Mouse (Mus musculus) CH12.LX (cell line): ENCODE results near the gene Ociad1. TPM values are rescaled to one million over a fixed set of nuclear protein-coding genes. Genes with fewer than 3 reads are reported as not detected.

ENCODE experiments used
- DNase-seq: peaks from one replicate; pipeline ENCODE4 v3.0.0-alpha.2; 2013; ENCODE audit errors: extremely low read depth
- H3K27ac ChIP-seq: 2 replicates; pipeline ENCODE4 v1.5.1; 2012; ENCODE audit warnings: low read depth, mild to moderate bottlenecking, control low read depth, moderate library complexity; ENCODE audit not compliant: insufficient read depth
- H3K27me3 ChIP-seq: replicated peaks from 2 replicates; pipeline ENCODE3; 2012; ENCODE audit warnings: inconsistent platforms
- H3K36me3 ChIP-seq, 2 experiments: replicated peaks in 1 of 2; 2 replicates each; pipeline versions ENCODE3 to v1.6.1; 2012; ENCODE audit warnings: inconsistent platforms in 1 of 2, low read length in 1 of 2, mild to moderate bottlenecking in 1 of 2, mixed read lengths in 1 of 2, moderate library complexity in 1 of 2; ENCODE audit not compliant: control insufficient read depth in 1 of 2, insufficient read depth in 1 of 2
- H3K4me1 ChIP-seq, 2 experiments: 2 replicates each; pipeline ENCODE4 v1.6.1; 2012; ENCODE audit warnings: inconsistent platforms in 1 of 2, moderate library complexity in 1 of 2; ENCODE audit not compliant: insufficient read depth in 2 of 2, control insufficient read depth in 1 of 2
- H3K4me2 ChIP-seq: 2 replicates; pipeline ENCODE4 v1.6.1; 2012; ENCODE audit warnings: low read depth, mild to moderate bottlenecking, control low read depth; ENCODE audit not compliant: poor library complexity, insufficient read depth, severe bottlenecking
- H3K4me3 ChIP-seq, 3 experiments: fragments of 150-350 bp in 1 of 3; sonication (generic) in 1 of 3; replicated peaks in 1 of 3; 2 replicates each; pipeline versions ENCODE3 to v1.5.1; 2011 to 2012; ENCODE audit warnings: low read depth in 2 of 3, low read length in 2 of 3, mild to moderate bottlenecking in 2 of 3, moderate library complexity in 2 of 3, control low read depth in 1 of 3, improper control_type of control experiment in 1 of 3, inconsistent platforms in 1 of 3, mixed read lengths in 1 of 3; ENCODE audit not compliant: poor library complexity in 1 of 3
- H3K79me2 ChIP-seq: replicated peaks from 2 replicates; pipeline ENCODE4 v1.6.1; 2012; ENCODE audit warnings: mild to moderate bottlenecking, moderate library complexity; ENCODE audit not compliant: control insufficient read depth, poor library complexity, insufficient read depth, severe bottlenecking; ENCODE audit errors: extremely low read depth
- H3K9ac ChIP-seq: 2 replicates; pipeline ENCODE4 v1.6.1; 2012; ENCODE audit warnings: low read depth, mild to moderate bottlenecking, control low read depth, moderate library complexity; ENCODE audit not compliant: insufficient read depth
- H3K9me3 ChIP-seq: replicated peaks from 2 replicates; pipeline ENCODE3; 2012; ENCODE audit warnings: low read length, inconsistent platforms, mixed read lengths
- CHD2 ChIP-seq: IDR thresholded peaks from 2 replicates; pipeline ENCODE4 v1.6.1; 2011; ENCODE audit warnings: low read length, improper control_type of control experiment
- CTCF ChIP-seq, 2 experiments: IDR thresholded peaks in 1 of 2; conservative IDR thresholded peaks in 1 of 2; 2 replicates each; pipeline ENCODE4 v1.5.1; 2011 to 2012; ENCODE audit warnings: low read depth in 2 of 2, low read length in 2 of 2, improper control_type of control experiment in 1 of 2, inconsistent platforms in 1 of 2, mild to moderate bottlenecking in 1 of 2, moderate library complexity in 1 of 2
- E2F4 ChIP-seq: IDR thresholded peaks from 2 replicates; pipeline ENCODE4 v1.6.1; 2011; ENCODE audit warnings: low read depth, low read length, improper control_type of control experiment; ENCODE audit not compliant: insufficient replicate concordance
- HCFC1 ChIP-seq: IDR thresholded peaks from 2 replicates; pipeline ENCODE4 v1.6.1; 2012; ENCODE audit warnings: low read depth, mild to moderate bottlenecking, inconsistent platforms, low read length, improper control_type of control experiment
- KAT2A ChIP-seq: IDR thresholded peaks from 2 replicates; pipeline ENCODE4 v1.6.1; 2012; ENCODE audit warnings: low read length, improper control_type of control experiment, inconsistent platforms; ENCODE audit not compliant: insufficient replicate concordance
- MEF2A ChIP-seq: IDR thresholded peaks from 2 replicates; pipeline ENCODE4 v1.6.1; 2014; ENCODE audit warnings: low read depth, mild to moderate bottlenecking, inconsistent platforms, low read length, improper control_type of control experiment, borderline replicate concordance
- MXI1 ChIP-seq: IDR thresholded peaks from 2 replicates; pipeline ENCODE4 v1.6.1; 2011; ENCODE audit warnings: mild to moderate bottlenecking, low read depth, low read length, improper control_type of control experiment
- MYC ChIP-seq: IDR thresholded peaks from 2 replicates; pipeline ENCODE4 v1.6.1; 2011; ENCODE audit warnings: low read depth, mild to moderate bottlenecking, improper control_type of control experiment, low read length
- NELFE ChIP-seq: IDR thresholded peaks from 2 replicates; pipeline ENCODE4 v1.6.1; 2011; ENCODE audit warnings: low read depth, low read length, improper control_type of control experiment
- NRF1 ChIP-seq: IDR thresholded peaks from 2 replicates; pipeline ENCODE4 v1.6.1; 2014; ENCODE audit warnings: low read depth, mild to moderate bottlenecking, inconsistent platforms, low read length, improper control_type of control experiment, moderate library complexity
- PAX5 ChIP-seq: IDR thresholded peaks from 2 replicates; pipeline ENCODE4 v1.6.1; 2012; ENCODE audit warnings: low read length, inconsistent platforms, mixed read lengths
- RAD21 ChIP-seq: IDR thresholded peaks from 2 replicates; pipeline ENCODE4 v1.6.1; 2011; ENCODE audit warnings: low read depth, mild to moderate bottlenecking, low read length, improper control_type of control experiment, moderate library complexity
- SIN3A ChIP-seq: IDR thresholded peaks from 2 replicates; pipeline ENCODE4 v1.6.1; 2012; ENCODE audit warnings: low read length, improper control_type of control experiment, inconsistent platforms
- SMC3 ChIP-seq: IDR thresholded peaks from 2 replicates; pipeline ENCODE4 v1.6.1; 2011; ENCODE audit warnings: low read depth, low read length, improper control_type of control experiment
- TBP ChIP-seq: conservative IDR thresholded peaks from 2 replicates; pipeline ENCODE4 v1.6.1; 2011; ENCODE audit warnings: low read depth, low read length, improper control_type of control experiment
- UBTF ChIP-seq: IDR thresholded peaks from 2 replicates; pipeline ENCODE4 v1.6.1; 2012; ENCODE audit warnings: low read depth, mild to moderate bottlenecking, inconsistent platforms, low read length, improper control_type of control experiment, moderate library complexity
- ZC3H11A ChIP-seq: IDR thresholded peaks from 2 replicates; pipeline ENCODE4 v1.6.1; 2012; ENCODE audit warnings: low read depth, mild to moderate bottlenecking, inconsistent platforms, low read length, improper control_type of control experiment
- ZKSCAN1 ChIP-seq: IDR thresholded peaks from 2 replicates; pipeline ENCODE4 v1.6.1; 2012; ENCODE audit warnings: low read depth, inconsistent platforms, low read length, improper control_type of control experiment, borderline replicate concordance
- dilution Hi-C: fragments of 300-500 bp; cut with MboI; formaldehyde crosslinking; loops from 2 replicates; pipeline ENCODE4 v1.14.3; 2020; ENCODE audit warnings: low sequenced_read_pairs; ENCODE audit not compliant: extremely low pct_unique_long_range_greater_than_20kb, extremely low pct_ligation_motif_present
- in situ Hi-C: fragments of 300-500 bp; cut with MboI; formaldehyde crosslinking; loops from 3 replicates; pipeline ENCODE4 v1.14.3; 2019; ENCODE audit warnings: low sequenced_read_pairs, low pct_ligation_motif_present, low pct_unique_long_range_greater_than_20kb, mixed read lengths
- polyA plus RNA-seq: library from polyadenylated mRNA; unstranded; fragments of >175 nt; gene quantifications from 2 replicates; pipeline ENCODE4 v1.2.1, GENCODE M21; 2012; ENCODE audit warnings: low read depth; ENCODE audit not compliant: insufficient read length
- total RNA-seq, 2 experiments: library from RNA; depleted of rRNA; stranded (reverse); fragments of 300-350 nt in 1 of 2; fragments of >200 nt in 1 of 2; gene quantifications; 2 replicates each; pipeline ENCODE4 v1.2.3; 2012 to 2014

Ociad1 gene
- total and polyA plus RNA-seq, 3 experiments: 153 to 329 (median 292) TPM

- Histone ChIP-seq H3K9me3 (no peaks in the 10 kb centered on the region), H3K4me2 (no peak overlapping the region), H3K4me3 (no peak overlapping the region), H3K79me2 (no peaks in the 10 kb centered on the region)
- dilution Hi-C loops: no loop called here
- in situ Hi-C loops: no loop called here
- no peak for TF ChIP-seq PAX5
- no peak for TF ChIP-seq CHD2
- TF ChIP-seq ZC3H11A: no peak
- no peak for TF ChIP-seq RAD21
- no peak for TF ChIP-seq NRF1
- no peak for TF ChIP-seq HCFC1
- no peak for TF ChIP-seq TBP
- no peak for TF ChIP-seq CTCF (conservative IDR thresholded peaks at IDR 0.05 in 1 of 2, IDR thresholded peaks at IDR 0.05 in 1 of 2; ENCODE audit: low read depth in 2 of 2, low read length in 2 of 2)
- TF ChIP-seq ZKSCAN1: no peak
- no peak for TF ChIP-seq MXI1
- no peak for TF ChIP-seq NELFE
- TF ChIP-seq UBTF: no peak
- TF ChIP-seq SMC3: no peak
- TF ChIP-seq SIN3A: no peak
- TF ChIP-seq E2F4: no peak
- no peak for TF ChIP-seq MEF2A
- no peak for TF ChIP-seq KAT2A
- TF ChIP-seq MYC: no peak
- TF ChIP-seq, all 38 proteins: peak for 0
- H3K4me1 ChIP-seq: peaks cover 0 to 13% of the 10 kb centered on the region in 2 experiments; a peak in 2 of 4 replicates
- H3K27me3 ChIP-seq: no peaks in the 10 kb centered on the region
- no peak overlapping the region for H3K9ac ChIP-seq
- no peak for DNase-seq
- no peaks in the 10 kb centered on the region for H3K36me3 ChIP-seq
- H3K27ac ChIP-seq: no peak overlapping the region
These were observed 67.7 kb downstream of the Ociad1 start for GRCm38 (mm10) chr5:73360240-73360639.

GRCm38 (mm10) chr5:73362338-73362737, 69.8 kb downstream of the Ociad1 start:
- no peaks in the 10 kb centered on the region for H3K27me3 ChIP-seq
- in situ Hi-C loops (no loop called here), dilution Hi-C loops (no loop called here)
- DNase-seq: no peak
- H3K4me1 ChIP-seq: peaks cover 1 to 27% of the 10 kb centered on the region in 2 experiments
- H3K9me3 ChIP-seq: no peaks in the 10 kb centered on the region
- H3K4me2 ChIP-seq: no peak overlapping the region
- H3K4me3 ChIP-seq: no peak overlapping the region
- no peaks in the 10 kb centered on the region for H3K79me2 ChIP-seq
- TF ChIP-seq HCFC1: no peak
- TF ChIP-seq, all 38 proteins: peak for 0
- Histone ChIP-seq H3K36me3 (no peaks in the 10 kb centered on the region), H3K27ac (no peak overlapping the region), H3K9ac (no peak overlapping the region)
